Mouse (Mus musculus) ES-E14 (cell line): ENCODE measurements around the gene Kntc1.

ENCODE experiments used
- HCFC1 ChIP-seq: IDR thresholded peaks from 2 replicates; pipeline ENCODE4 v1.6.1; 2012; ENCODE audit warnings: low read length, inconsistent platforms, borderline replicate concordance; ENCODE audit not compliant: insufficient read depth
- ZC3H11A ChIP-seq: IDR thresholded peaks from 2 replicates; pipeline ENCODE4 v1.6.1; 2012; ENCODE audit warnings: low read depth, mild to moderate bottlenecking, inconsistent platforms, low read length, borderline replicate concordance
- ZNF384 ChIP-seq: IDR thresholded peaks from 2 replicates; pipeline ENCODE4 v1.6.1; 2012; ENCODE audit warnings: low read depth, low read length, inconsistent platforms

- TF ChIP-seq ZNF384: no peak
- TF ChIP-seq ZC3H11A: no peak
- no peak for TF ChIP-seq HCFC1
Observed at GRCm38 (mm10) chr5:123765506-123765905, 16.0 kb downstream of the Kntc1 start.
